Mouse (Mus musculus) G1E (cell line): ENCODE results near the gene March6.

Experiments
- CTCF ChIP-seq: IDR thresholded peaks from 2 replicates; pipeline ENCODE4 v1.5.1; 2012; ENCODE audit warnings: low read depth, low read length, inconsistent platforms, mixed read lengths
- GATA1 ChIP-seq: IDR thresholded peaks from 2 replicates; pipeline ENCODE4 v1.6.1; 2012; ENCODE audit warnings: borderline replicate concordance, low read length, inconsistent platforms, mixed read lengths
- GATA2 ChIP-seq: IDR thresholded peaks from 2 replicates; pipeline ENCODE4 v1.6.1; 2012; ENCODE audit warnings: low read depth, low read length, inconsistent platforms, borderline replicate concordance
- POLR2AphosphoS5 ChIP-seq: IDR thresholded peaks from 2 replicates; pipeline ENCODE4 v1.6.1; 2012; ENCODE audit warnings: low read depth, low read length, inconsistent platforms; ENCODE audit not compliant: insufficient replicate concordance
- TAL1 ChIP-seq: conservative IDR thresholded peaks from 2 replicates; pipeline ENCODE4 v1.6.1; 2012; ENCODE audit warnings: low read depth, low read length, inconsistent platforms, mixed read lengths

DNA sequence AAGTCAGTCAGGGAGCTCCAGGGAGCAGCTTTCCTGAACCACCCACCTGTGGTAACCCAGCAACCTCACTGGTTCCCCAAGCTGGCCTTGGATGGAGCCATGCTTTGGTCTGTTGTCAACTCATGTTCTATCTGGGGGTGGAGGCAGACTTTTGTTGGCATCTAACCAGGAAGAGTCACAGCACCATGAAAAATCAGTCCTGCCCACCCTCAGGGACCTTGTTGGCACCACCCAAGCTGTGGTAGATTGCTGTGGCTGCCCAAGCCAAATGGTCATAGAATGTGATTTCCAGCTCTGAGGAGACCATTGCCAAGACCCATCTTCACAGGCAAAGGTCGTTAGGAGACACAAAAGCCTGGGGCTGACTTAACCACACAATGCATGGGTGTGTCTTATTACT lies 94.8 kb downstream of the March6 start:
- TF ChIP-seq CTCF (no peak), TAL1 (no peak), POLR2AphosphoS5 (no peak), GATA1 (no peak), GATA2 (no peak)
